In the genomic region with DNA sequence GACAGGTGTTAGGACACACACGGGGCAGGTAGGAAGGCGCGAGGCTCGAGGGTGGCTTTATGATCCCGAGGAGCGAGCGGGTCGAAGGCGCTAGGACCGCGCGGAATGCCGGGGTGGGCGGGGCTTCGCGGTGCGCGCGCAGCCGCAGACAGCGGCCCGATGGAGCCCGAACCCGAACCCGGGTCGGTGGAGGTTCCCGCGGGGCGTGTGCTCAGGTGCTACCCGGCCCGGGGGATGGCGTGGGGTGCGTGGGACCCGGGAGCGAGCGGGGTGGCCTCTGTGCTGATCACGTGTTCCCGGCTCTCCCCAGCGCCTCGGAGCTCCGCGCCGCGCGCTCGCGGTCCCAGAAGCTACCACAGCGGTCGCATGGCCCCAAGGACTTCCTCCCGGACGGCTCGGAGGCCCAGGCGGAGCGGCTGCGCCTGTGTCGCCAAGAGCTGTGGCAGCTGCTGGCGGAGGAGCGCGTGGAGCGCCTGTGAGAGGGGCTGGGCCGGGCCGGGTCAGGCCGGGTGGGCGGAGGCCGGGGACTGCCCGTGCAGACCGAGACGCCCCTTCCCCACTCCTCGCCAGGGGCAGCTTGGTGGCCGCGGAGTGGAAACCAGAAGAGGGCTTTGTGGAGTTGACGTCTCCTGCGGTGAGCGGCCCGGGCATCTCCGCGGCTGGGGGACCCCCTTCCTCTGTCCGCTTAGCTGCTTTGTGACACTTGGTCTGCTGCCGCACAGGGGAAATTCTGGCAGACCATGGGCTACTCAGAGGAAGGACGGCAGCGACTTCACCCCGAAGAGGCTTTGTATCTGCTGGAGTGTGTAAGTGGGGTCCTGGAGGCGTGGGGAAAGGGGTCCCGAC, we compare ENCODE assay signal across 7 mouse cellular contexts. TPM values are rescaled to one million over a fixed set of nuclear protein-coding genes. Genes with fewer than 3 reads are reported as not detected.
DNase-seq lines count a peak whose midpoint lies in the region; ATAC-seq lines count a peak whose summit lies in the region.

A gene (plus strand): TSS at position 120 of the 846 bp plus-strand sequence.

- peak; percentile 40 for ATAC-seq in granulocyte monocyte progenitor cell, adult 5-6 weeks (replicated peaks; ENCODE audit: poor library complexity, severe bottlenecking)
- ATAC-seq in limb, embryonic 12.5 days (ENCODE audit: insufficient number of reproducible peaks, insufficient read depth, low FRiP score, low TSS enrichment, low read depth), result 0 out of 2 replicates have a peak, but pooled peaks have one; percentile 13
- ATAC-seq in midbrain, embryonic 14.5 days (ENCODE audit: low FRiP score, low TSS enrichment), result peak; percentile 60

- DNase-seq in adrenal gland, adult 8-10 months, result peak; percentile 75
- peak; percentile 76 for DNase-seq in embryo, embryonic 11.5 days (ENCODE audit: low read depth, low spot score)
- DNase-seq in kidney, adult 11 months, result peak; percentile 80
- peak; percentile 92 for DNase-seq in midbrain, embryonic 14.5 days
- DNase-seq in spleen, adult 12 weeks (ENCODE audit: low spot score), result peak; percentile 83

- H3K4me1 ChIP-seq in limb, embryonic 12.5 days (replicated peaks), result peaks cover 48% of the 10 kb centered on the region
- peaks cover 26% of the 10 kb centered on the region for H3K4me1 ChIP-seq in midbrain, embryonic 14.5 days (ENCODE audit: control insufficient read depth, insufficient read depth, low read length)

- peak within 1 kb of the TSS; percentile 89 for H3K4me2 ChIP-seq in limb, embryonic 12.5 days
- H3K4me2 ChIP-seq in midbrain, embryonic 14.5 days (ENCODE audit: low read length), result peak within 1 kb of the TSS; percentile 75

- no peaks in the 10 kb centered on the region for H3K9me3 ChIP-seq in limb, embryonic 12.5 days
- no peaks in the 10 kb centered on the region for H3K9me3 ChIP-seq in midbrain, embryonic 14.5 days (ENCODE audit: control insufficient read depth, low read length)

- H3K27me3 ChIP-seq in limb, embryonic 12.5 days, result no peaks in the 10 kb centered on the region
- H3K27me3 ChIP-seq in midbrain, embryonic 14.5 days (ENCODE audit: control insufficient read depth, insufficient read depth, low read length), result no peaks in the 10 kb centered on the region

- WGBS in limb, embryonic 12.5 days, result under 1% methylated on average over 84 of the region's 84 CpGs
- WGBS in midbrain, embryonic 14.5 days, result under 1% methylated on average over 84 of the region's 84 CpGs

- H3K9ac ChIP-seq in limb, embryonic 12.5 days (replicated peaks), result peak within 1 kb of the TSS; percentile 85
- H3K9ac ChIP-seq in midbrain, embryonic 14.5 days (replicated peaks; ENCODE audit: low read length), result peak within 1 kb of the TSS; percentile 91

- H3K4me3 ChIP-seq in limb, embryonic 12.5 days (replicated peaks), result peak within 1 kb of the TSS; percentile 95
- peak within 1 kb of the TSS; percentile 94 for H3K4me3 ChIP-seq in midbrain, embryonic 14.5 days (replicated peaks; ENCODE audit: low read depth, low read length)

- peak within 1 kb of the TSS; percentile 82 for H3K27ac ChIP-seq in limb, embryonic 12.5 days
- H3K27ac ChIP-seq in midbrain, embryonic 14.5 days (replicated peaks; ENCODE audit: low read depth, low read length), result peak within 1 kb of the TSS; percentile 74

- peaks cover 44% of the 10 kb centered on the region for H3K36me3 ChIP-seq in limb, embryonic 12.5 days
- peaks cover 21% of the 10 kb centered on the region for H3K36me3 ChIP-seq in midbrain, embryonic 14.5 days (ENCODE audit: control insufficient read depth, insufficient read depth, low read length)

RNA-seq across cellular contexts. Expression of the gene that starts here (rescaled TPM):
- 10 to 100 TPM; 20.0 to 32.2 (median 25.4) TPM for total RNA-seq in adrenal gland, adult 8-10 months (2022)
- total RNA-seq in granulocyte monocyte progenitor cell, adult 5-6 weeks (2014; fragmentation: Nextera tagmentation), result 21.9 and 22.5 TPM in 2 replicates
- total RNA-seq in granulocyte monocyte progenitor cell, adult 5-6 weeks (2017), result 8.5 and 18.6 TPM in 2 replicates
- 33.2 and 36.1 TPM in 2 replicates for polyA plus RNA-seq in limb, embryonic 12.5 days (2016; fragmentation: Nextera tagmentation; extraction: Ambion mirVana)
- polyA plus RNA-seq in midbrain, embryonic 14.5 days (2014; fragmentation: Nextera tagmentation; extraction: Ambion mirVana), result 17.2 and 20.5 TPM in 2 replicates

Comparison
In these comparisons a context has a peak if more than half of its experiments do, and no peak if none do; other contexts are left out.
1. Peak in every context shown above with its lines: DNase-seq, ATAC-seq, H3K4me3 ChIP-seq and H3K27ac ChIP-seq.